Mouse (Mus musculus) stomach, embryonic 16.5 days (tissue): Measurements from ENCODE around the gene Arl5c. TPM values are rescaled to one million over a fixed set of nuclear protein-coding genes. Genes with fewer than 3 reads are reported as not detected.

ENCODE experiments used
- ATAC-seq: fragments of 200-750 bp; cut with Nextera tagmentation; 2 replicates; pipeline ENCODE4 v1.8.0; 2017; ENCODE audit warnings: moderate number of reproducible peaks, moderate TSS enrichment; ENCODE audit not compliant: insufficient read depth, low FRiP score
- H3K27ac ChIP-seq: fragments of 300-500 bp; sonication (generic); 2 replicates; pipeline ENCODE4 v1.5.1; 2014; ENCODE audit warnings: low read length
- H3K27me3 ChIP-seq: fragments of 300-500 bp; sonication (generic); 2 replicates; pipeline ENCODE4 v1.6.1; 2014; ENCODE audit warnings: low read length, control low read depth, mixed read lengths; ENCODE audit not compliant: control insufficient read depth, insufficient read depth
- H3K36me3 ChIP-seq: fragments of 300-500 bp; sonication (generic); 2 replicates; pipeline ENCODE4 v1.6.1; 2014; ENCODE audit warnings: low read length; ENCODE audit not compliant: control insufficient read depth, insufficient read depth
- H3K4me1 ChIP-seq: fragments of 300-500 bp; sonication (generic); 2 replicates; pipeline ENCODE4 v1.6.1; 2014; ENCODE audit warnings: low read length, control low read depth, mixed read lengths; ENCODE audit not compliant: control insufficient read depth, insufficient read depth
- H3K4me2 ChIP-seq: fragments of 300-500 bp; sonication (generic); 2 replicates; pipeline ENCODE4 v1.6.1; 2014; ENCODE audit warnings: low read depth, low read length, mixed read lengths
- H3K4me3 ChIP-seq: fragments of 300-500 bp; sonication (generic); replicated peaks from 2 replicates; pipeline ENCODE4 v1.5.1; 2014; ENCODE audit warnings: mild to moderate bottlenecking, low read length
- H3K9ac ChIP-seq: fragments of 300-500 bp; sonication (generic); 2 replicates; pipeline ENCODE4 v1.6.1; 2014; ENCODE audit warnings: low read length
- H3K9me3 ChIP-seq: fragments of 300-500 bp; sonication (generic); replicated peaks from 2 replicates; pipeline ENCODE4 v1.6.1; 2016; ENCODE audit warnings: low read length, control low read depth; ENCODE audit not compliant: control insufficient read depth
- WGBS: fragments of 180-500 bp; shearing (Covaris S2); extraction: QIAGEN DNeasy Blood & Tissue Kit; methylation state at CpG from one replicate; pipeline ENCODE4 v1.1.7; 2014; 5-methylcytosine and 5-hydroxymethylcytosine counted together
- polyA plus RNA-seq: library from polyadenylated mRNA; unstranded; fragments of >200 nt; fragmentation: Nextera tagmentation; extraction: Ambion mirVana; gene quantifications from 2 replicates; pipeline ENCODE4 v1.2.1, GENCODE M21; 2015

Gene Arl5c
- polyA plus RNA-seq, 1 experiment from 2014 or later: 11.8 TPM

- H3K9ac ChIP-seq: no peak overlapping the region
- H3K4me2 ChIP-seq: no peak overlapping the region
- WGBS: 5% methylated on average over 5 of the region's 5 CpGs
- no peak overlapping the region for H3K4me3 ChIP-seq
- ATAC-seq: no peak
- H3K9me3 ChIP-seq: no peaks in the 10 kb centered on the region
- H3K4me1 ChIP-seq: peaks cover 13% of the 10 kb centered on the region
- 0 out of 2 replicates have a peak, but pooled peaks cover 11% of the 10 kb centered on the region for H3K36me3 ChIP-seq
- peaks cover 2% of the 10 kb centered on the region; the same call in 1 of the 2 replicates for H3K27me3 ChIP-seq
- H3K27ac ChIP-seq: no peak overlapping the region
Measured at GRCm38 (mm10) chr11:98031443-98031770, 35.4 kb upstream of the Arl5c start.

- ATAC-seq: no peak
- Histone ChIP-seq H3K27me3 (no peaks in the 10 kb centered on the region), H3K4me1 (peaks cover 10% of the 10 kb centered on the region), H3K36me3 (0 out of 2 replicates have a peak, but pooled peaks cover 11% of the 10 kb centered on the region), H3K4me3 (no peak overlapping the region), H3K9ac (no peak overlapping the region), H3K4me2 (no peak overlapping the region), H3K9me3 (no peaks in the 10 kb centered on the region), H3K27ac (no peak overlapping the region)
- 43% methylated on average over 5 of the region's 5 CpGs for WGBS
Measured at GRCm38 (mm10) chr11:98030701-98031442, 34.9 kb upstream of the Arl5c start.

- peak overlapping the region; percentile 100 for H3K9ac ChIP-seq
- H3K9me3 ChIP-seq: no peaks in the 10 kb centered on the region
- 0 out of 2 replicates have a peak, but pooled peaks cover 11% of the 10 kb centered on the region for H3K36me3 ChIP-seq
- 14% methylated on average over 7 of the region's 7 CpGs for WGBS
- H3K27ac ChIP-seq: no peak overlapping the region
- peaks cover 11% of the 10 kb centered on the region for H3K4me1 ChIP-seq
- ATAC-seq: no peak
- peak overlapping the region; percentile 88 for H3K4me3 ChIP-seq
- H3K4me2 ChIP-seq: peak overlapping the region; percentile 72
- H3K27me3 ChIP-seq: no peaks in the 10 kb centered on the region
Measured at GRCm38 (mm10) chr11:98027785-98028184, 31.8 kb upstream of the Arl5c start.

GRCm38 (mm10) chr11:98027297-98027688 is 31.3 kb upstream of the Arl5c start:
- ATAC-seq: no peak
- Histone ChIP-seq H3K4me3 (peak overlapping the region; percentile 88), H3K27ac (peak overlapping the region; percentile 72), H3K9ac (peak overlapping the region; percentile 100), H3K9me3 (no peaks in the 10 kb centered on the region), H3K4me2 (peak overlapping the region; percentile 72), H3K36me3 (0 out of 2 replicates have a peak, but pooled peaks cover 11% of the 10 kb centered on the region), H3K4me1 (peaks cover 11% of the 10 kb centered on the region), H3K27me3 (no peaks in the 10 kb centered on the region)
- under 1% methylated on average over 18 of the region's 18 CpGs for WGBS

- Histone ChIP-seq H3K27me3 (no peaks in the 10 kb centered on the region), H3K4me1 (peaks cover 11% of the 10 kb centered on the region), H3K9me3 (no peaks in the 10 kb centered on the region), H3K4me2 (peak within 1 kb of the TSS; percentile 72), H3K9ac (peak within 1 kb of the TSS; percentile 100), H3K4me3 (peak within 1 kb of the TSS; percentile 88), H3K36me3 (0 out of 2 replicates have a peak, but pooled peaks cover 11% of the 10 kb centered on the region), H3K27ac (peak within 1 kb of the TSS; percentile 72)
- ATAC-seq: peak; percentile 83
- WGBS: under 1% methylated on average over 69 of the region's 69 CpGs
Measured at GRCm38 (mm10) chr11:98026570-98027296, 30.8 kb upstream of the Arl5c start, which contains the start of gene Rpl19. TSS of gene Rpl19 (plus strand) at chr11:98026710.

- H3K4me3 ChIP-seq: peak overlapping the region; percentile 88
- WGBS: 4% methylated on average over 15 of the region's 15 CpGs
- no peaks in the 10 kb centered on the region for H3K27me3 ChIP-seq
- peak overlapping the region; percentile 72 for H3K4me2 ChIP-seq
- peak overlapping the region; percentile 72 for H3K27ac ChIP-seq
- no peaks in the 10 kb centered on the region for H3K9me3 ChIP-seq
- no peak for ATAC-seq
- H3K36me3 ChIP-seq: 0 out of 2 replicates have a peak, but pooled peaks cover 11% of the 10 kb centered on the region
- H3K9ac ChIP-seq: peak overlapping the region; percentile 100
- H3K4me1 ChIP-seq: peaks cover 15% of the 10 kb centered on the region
Measured at GRCm38 (mm10) chr11:98026248-98026569, 30.2 kb upstream of the Arl5c start.

GRCm38 (mm10) chr11:98024516-98024915 is 28.5 kb upstream of the Arl5c start:
- ATAC-seq: no peak
- Histone ChIP-seq H3K9ac (no peak overlapping the region), H3K4me3 (no peak overlapping the region), H3K4me1 (peaks cover 22% of the 10 kb centered on the region), H3K36me3 (0 out of 2 replicates have a peak, but pooled peaks cover 11% of the 10 kb centered on the region), H3K27ac (no peak overlapping the region), H3K27me3 (no peaks in the 10 kb centered on the region), H3K4me2 (no peak overlapping the region), H3K9me3 (no peaks in the 10 kb centered on the region)
- 86% methylated on average over 3 of the region's 3 CpGs for WGBS

- Histone ChIP-seq H3K9ac (peak within 1 kb of the TSS; percentile 84), H3K4me1 (peaks cover 29% of the 10 kb centered on the region), H3K9me3 (no peaks in the 10 kb centered on the region), H3K4me2 (peak within 1 kb of the TSS; percentile 94), H3K27ac (peak within 1 kb of the TSS; percentile 87), H3K4me3 (peak within 1 kb of the TSS; percentile 77), H3K36me3 (no peaks in the 10 kb centered on the region), H3K27me3 (no peaks in the 10 kb centered on the region)
- under 1% methylated on average over 52 of the region's 52 CpGs for WGBS
- peak; percentile 39; the same call in 1 of the 2 replicates for ATAC-seq
Measured at GRCm38 (mm10) chr11:98022555-98023371, 26.8 kb upstream of the Arl5c start, which contains the start of gene Cacnb1. TSS of gene Cacnb1 (minus strand) at chr11:98023034.
